Mouse (Mus musculus): ENCODE data around the gene Mrpl27.
"Not testable (repeated sequence)": the region's sequence is repeated elsewhere in the genome, so short reads cannot be mapped to it uniquely, and the experiment has no call there.

The Mrpl27 gene

GRCm38 (mm10) chr11:94675446-94675845, 21.9 kb downstream of the Mrpl27 start:
- DNase-seq: no peak

- DNase-seq: no peak
These were observed 22.7 kb downstream of the Mrpl27 start for GRCm38 (mm10) chr11:94676308-94676707.

- DNase-seq: peak; percentile 96
These were observed 23.4 kb downstream of the Mrpl27 start, which contains the start of gene Xylt2 for GRCm38 (mm10) chr11:94676754-94677606. TSS of gene Xylt2 (minus strand) at chr11:94677515.

- DNase-seq: no peak
These were observed 24.1 kb downstream of the Mrpl27 start for GRCm38 (mm10) chr11:94677607-94678145.

- no peak for DNase-seq
These were observed 27.1 kb downstream of the Mrpl27 start for GRCm38 (mm10) chr11:94680639-94681038.

GRCm38 (mm10) chr11:94681640-94682039, 28.1 kb downstream of the Mrpl27 start:
- DNase-seq: no peak

GRCm38 (mm10) chr11:94682427-94682826, 28.9 kb downstream of the Mrpl27 start:
- DNase-seq: no peak

GRCm38 (mm10) chr11:94687178-94687577, 33.6 kb downstream of the Mrpl27 start:
- DNase-seq: no peak

GRCm38 (mm10) chr11:94692502-94692901, 38.9 kb downstream of the Mrpl27 start:
- not testable (repeated sequence) for DNase-seq

GRCm38 (mm10) chr11:94695508-94695907, 41.9 kb downstream of the Mrpl27 start:
- DNase-seq: peak; percentile 21

GRCm38 (mm10) chr11:94697140-94697539, 43.6 kb downstream of the Mrpl27 start:
- peak; percentile 49 for DNase-seq

GRCm38 (mm10) chr11:94697703-94698464, 44.3 kb downstream of the Mrpl27 start:
- DNase-seq: peak; percentile 73

GRCm38 (mm10) chr11:94699399-94699798, 45.8 kb downstream of the Mrpl27 start:
- DNase-seq: no peak

GRCm38 (mm10) chr11:94701401-94702215, 48.0 kb downstream of the Mrpl27 start:
- DNase-seq: no peak

GRCm38 (mm10) chr11:94702216-94702610, 48.6 kb downstream of the Mrpl27 start:
- DNase-seq: no peak

GRCm38 (mm10) chr11:94704020-94704419, 50.5 kb downstream of the Mrpl27 start:
- peak; percentile 33 for DNase-seq

- DNase-seq: no peak
These were observed 50.9 kb downstream of the Mrpl27 start, which contains the start of gene Gm11541 for GRCm38 (mm10) chr11:94704472-94704871. TSS of gene Gm11541 (minus strand) at chr11:94704499.

Data from thymus, postnatal 25 days (tissue).